Mouse (Mus musculus): ENCODE measurements around the gene Dpf2. TPM values are rescaled to one million over a fixed set of nuclear protein-coding genes. Genes with fewer than 3 reads are reported as not detected.

Gene Dpf2
- polyA plus RNA-seq, 1 experiment from 2014 or later: 117 TPM

- H3K4me3 ChIP-seq: peak overlapping the region; percentile 85
- peak; percentile 96 for ATAC-seq (ENCODE audit: low read depth)
- no peaks in the 10 kb centered on the region for H3K9me3 ChIP-seq
- H3K27me3 ChIP-seq: no peaks in the 10 kb centered on the region
- WGBS: under 1% methylated on average over 59 of the region's 59 CpGs
- H3K9ac ChIP-seq: peak overlapping the region; percentile 83
- peak overlapping the region; percentile 88 for H3K27ac ChIP-seq (replicated peaks)
- peaks cover 12% of the 10 kb centered on the region for H3K36me3 ChIP-seq
- peak overlapping the region; percentile 83 for H3K4me2 ChIP-seq
- peaks cover 32% of the 10 kb centered on the region for H3K4me1 ChIP-seq (replicated peaks)
These were observed 455 bp downstream of the Dpf2 start for GRCm38 (mm10) chr19:5912103-5913006.

GRCm38 (mm10) chr19:5911430-5912102 lies 1.2 kb downstream of the Dpf2 start:
- Histone ChIP-seq H3K4me1 (replicated peaks) (peaks cover 32% of the 10 kb centered on the region), H3K27ac (replicated peaks) (peak overlapping the region; percentile 88)
- WGBS: 3% methylated on average over 14 of the region's 14 CpGs

GRCm38 (mm10) chr19:5910221-5910620 lies 2.6 kb downstream of the Dpf2 start:
- Histone ChIP-seq H3K27ac (replicated peaks) (peak overlapping the region; percentile 57), H3K4me1 (replicated peaks) (peaks cover 32% of the 10 kb centered on the region), H3K9me3 (no peaks in the 10 kb centered on the region), H3K4me2 (peak overlapping the region; percentile 83), H3K4me3 (peak overlapping the region; percentile 85), H3K27me3 (no peaks in the 10 kb centered on the region), H3K36me3 (peaks cover 26% of the 10 kb centered on the region), H3K9ac (peak overlapping the region; percentile 65)
- ATAC-seq (ENCODE audit: low read depth): no peak
- 64% methylated on average over 6 of the region's 6 CpGs for whole genome bisulfite sequencing

More at GRCm38 (mm10) chr19:5911430-5912102, 1.2 kb downstream of the Dpf2 start:
- Histone ChIP-seq H3K36me3 (peaks cover 15% of the 10 kb centered on the region), H3K4me3 (peak overlapping the region; percentile 85), H3K4me2 (peak overlapping the region; percentile 83), H3K27me3 (no peaks in the 10 kb centered on the region), H3K9ac (peak overlapping the region; percentile 83), H3K9me3 (no peaks in the 10 kb centered on the region)
- ATAC-seq (ENCODE audit: low read depth): no peak

- Histone ChIP-seq H3K9ac (no peak overlapping the region), H3K36me3 (peaks cover 53% of the 10 kb centered on the region), H3K4me2 (no peak overlapping the region), H3K9me3 (no peaks in the 10 kb centered on the region), H3K27ac (replicated peaks) (no peak overlapping the region), H3K27me3 (no peaks in the 10 kb centered on the region), H3K4me3 (no peak overlapping the region), H3K4me1 (replicated peaks) (peaks cover 24% of the 10 kb centered on the region)
- ATAC-seq (ENCODE audit: low read depth): no peak
- 96% methylated on average over 3 of the region's 3 CpGs for WGBS
These were observed 5.5 kb downstream of the Dpf2 start for GRCm38 (mm10) chr19:5907275-5907674.

- Histone ChIP-seq H3K4me3 (peak within 1 kb of the TSS; percentile 69), H3K27me3 (no peaks in the 10 kb centered on the region), H3K9ac (peak within 1 kb of the TSS; percentile 96), H3K9me3 (no peaks in the 10 kb centered on the region), H3K27ac (replicated peaks) (peak within 1 kb of the TSS; percentile 86), H3K36me3 (peaks cover 52% of the 10 kb centered on the region), H3K4me2 (peak within 1 kb of the TSS; percentile 82), H3K4me1 (replicated peaks) (peaks cover 29% of the 10 kb centered on the region)
- 5% methylated on average over 36 of the region's 36 CpGs for WGBS
- ATAC-seq (ENCODE audit: low read depth): peak; percentile 98
These were observed 18.7 kb downstream of the Dpf2 start, which contains the start of gene Tigd3 for GRCm38 (mm10) chr19:5894002-5894678. Gene Tigd3 (minus strand): TSS chr19:5894149.

GRCm38 (mm10) chr19:5893282-5894001 lies 19.4 kb downstream of the Dpf2 start:
- Histone ChIP-seq H3K9me3 (no peaks in the 10 kb centered on the region), H3K27ac (replicated peaks) (peak overlapping the region; percentile 86), H3K27me3 (no peaks in the 10 kb centered on the region), H3K4me3 (peak overlapping the region; percentile 69), H3K9ac (peak overlapping the region; percentile 96), H3K36me3 (peaks cover 47% of the 10 kb centered on the region), H3K4me1 (replicated peaks) (peaks cover 30% of the 10 kb centered on the region), H3K4me2 (peak overlapping the region; percentile 82)
- WGBS: 6% methylated on average over 30 of the region's 31 CpGs
- ATAC-seq (ENCODE audit: low read depth): peak; percentile 60

- no peak for ATAC-seq (ENCODE audit: low read depth)
These were observed 20.1 kb downstream of the Dpf2 start for GRCm38 (mm10) chr19:5892735-5893134.

GRCm38 (mm10) chr19:5892262-5892661 lies 20.5 kb downstream of the Dpf2 start:
- no peaks in the 10 kb centered on the region for H3K27me3 ChIP-seq
- no peak overlapping the region for H3K9ac ChIP-seq
- H3K4me3 ChIP-seq: peak overlapping the region; percentile 69
- ATAC-seq (ENCODE audit: low read depth): no peak
- H3K4me2 ChIP-seq: peak overlapping the region; percentile 82; the same call in 1 of the 2 replicates
- H3K9me3 ChIP-seq: no peaks in the 10 kb centered on the region
- peaks cover 37% of the 10 kb centered on the region for H3K36me3 ChIP-seq
- WGBS: 92% methylated on average over 7 of the region's 7 CpGs
- peaks cover 30% of the 10 kb centered on the region for H3K4me1 ChIP-seq (replicated peaks)
- H3K27ac ChIP-seq (replicated peaks): no peak overlapping the region

More at GRCm38 (mm10) chr19:5892735-5893134, 20.1 kb downstream of the Dpf2 start:
- Histone ChIP-seq H3K4me2 (peak overlapping the region; percentile 82), H3K27ac (replicated peaks) (no peak overlapping the region), H3K27me3 (no peaks in the 10 kb centered on the region), H3K9ac (peak overlapping the region; percentile 96), H3K36me3 (peaks cover 42% of the 10 kb centered on the region), H3K4me1 (replicated peaks) (peaks cover 30% of the 10 kb centered on the region), H3K9me3 (no peaks in the 10 kb centered on the region), H3K4me3 (peak overlapping the region; percentile 69)
- 93% methylated on average over 13 of the region's 13 CpGs for WGBS

GRCm38 (mm10) chr19:5891521-5892258 lies 21.1 kb downstream of the Dpf2 start:
- 93% methylated on average over 12 of the region's 12 CpGs for WGBS
- no peaks in the 10 kb centered on the region for H3K9me3 ChIP-seq
- no peak for ATAC-seq (ENCODE audit: low read depth)
- no peak overlapping the region for H3K4me3 ChIP-seq
- H3K27me3 ChIP-seq: no peaks in the 10 kb centered on the region
- peaks cover 30% of the 10 kb centered on the region for H3K4me1 ChIP-seq (replicated peaks)
- no peak overlapping the region for H3K9ac ChIP-seq
- H3K36me3 ChIP-seq: peaks cover 33% of the 10 kb centered on the region
- no peak overlapping the region for H3K27ac ChIP-seq (replicated peaks)
- H3K4me2 ChIP-seq: no peak overlapping the region

- H3K4me1 ChIP-seq (replicated peaks): peaks cover 30% of the 10 kb centered on the region
- ATAC-seq (ENCODE audit: low read depth): no peak
- H3K27ac ChIP-seq (replicated peaks): no peak overlapping the region
- H3K9ac ChIP-seq: no peak overlapping the region
- H3K4me2 ChIP-seq: no peak overlapping the region
- no peaks in the 10 kb centered on the region for H3K27me3 ChIP-seq
- WGBS: 68% methylated on average over 4 of the region's 4 CpGs
- H3K9me3 ChIP-seq: no peaks in the 10 kb centered on the region
- H3K4me3 ChIP-seq: no peak overlapping the region
- H3K36me3 ChIP-seq: peaks cover 13% of the 10 kb centered on the region; the same call in 1 of the 2 replicates
These were observed 23.6 kb downstream of the Dpf2 start for GRCm38 (mm10) chr19:5889211-5889610.
